Mouse (Mus musculus) left cerebral cortex, postnatal 36 days (tissue): Measurements from ENCODE around the gene Nfkb2. TPM values are rescaled to one million over a fixed set of nuclear protein-coding genes. Genes with fewer than 3 reads are reported as not detected.

ENCODE experiments used
- microRNA-seq: library from miRNA; unstranded; fragments of <30 nt; microRNA quantifications from one replicate; pipeline ENCODE4 v1.2.0, GENCODE M21; 2022
- total RNA-seq, 2 experiments: library from RNA; stranded (reverse); gene quantifications; 2 replicates each; pipeline ENCODE4 v1.2.3; 2021

Nfkb2 gene
- total RNA-seq, 2 experiments from 2014 or later = 2.1 to 2.9 TPM

Small RNAs within 50 kb of the gene (microRNA-seq; reads per million reads assigned to microRNA genes)
- gene Mir146b = 1.8 reads per million

Other genes starting within 250 kb of the Nfkb2 start
- gene Nolc1, start 228.5 kb upstream of the Nfkb2 start, total RNA-seq = 10 to 100 TPM; 42.5 to 44.1 TPM
- not detected for gene Elovl3, start 172.4 kb upstream of the Nfkb2 start, total RNA-seq
- gene Pitx3, start 156.0 kb upstream of the Nfkb2 start, total RNA-seq = not detected
- gene Gbf1, start 151.8 kb upstream of the Nfkb2 start, total RNA-seq = 10 to 100 TPM; 91.1 to 99.0 TPM
- 100 to 1,000 TPM; 614 to 671 TPM for gene Psd, start 22.8 kb downstream of the Nfkb2 start, total RNA-seq
- 10 to 100 TPM; 26.7 to 28.7 TPM for gene Fbxl15, start 23.9 kb downstream of the Nfkb2 start, total RNA-seq
- gene Cuedc2, start 34.4 kb downstream of the Nfkb2 start, total RNA-seq = 100 to 1,000 TPM; 166 to 216 TPM
- 10 to 100 TPM; 25.6 to 27.8 TPM for gene Mfsd13a, start 36.8 kb downstream of the Nfkb2 start, total RNA-seq
- under 1 TPM; 0.62 to 0.68 TPM for gene 2310034G01Rik, start 46.0 kb downstream of the Nfkb2 start, total RNA-seq
- 100 to 1,000 TPM; 175 to 195 TPM for gene Actr1a, start 91.4 kb downstream of the Nfkb2 start, total RNA-seq
- gene Sufu, start 92.6 kb downstream of the Nfkb2 start, total RNA-seq = 10 to 100 TPM; 18.3 to 18.6 TPM
- gene Trim8, start 197.4 kb downstream of the Nfkb2 start, total RNA-seq = 100 to 1,000 TPM; 109 to 114 TPM